Mouse (Mus musculus): ENCODE measurements around the gene L3mbtl1.

GRCm38 (mm10) chr2:162924126-162924525 is 19.1 kb upstream of the L3mbtl1 start:
- TF ChIP-seq CTCF (IDR thresholded peaks at IDR 0.05; ENCODE audit: low read depth): no peak
- TF ChIP-seq EP300 (IDR thresholded peaks at IDR 0.05; ENCODE audit: low read depth): no peak

Data from heart, postnatal 0 days (tissue).